Mouse (Mus musculus) spleen, adult 18-20 months (tissue): Measurements from ENCODE around the gene Ntng2.

Source experiments
- DNase-seq, 2 experiments: peaks; one replicate each; pipeline ENCODE4 v3.0.0; 2022; ENCODE audit warnings: mixed read lengths in 2 of 2

The Ntng2 gene

DNA sequence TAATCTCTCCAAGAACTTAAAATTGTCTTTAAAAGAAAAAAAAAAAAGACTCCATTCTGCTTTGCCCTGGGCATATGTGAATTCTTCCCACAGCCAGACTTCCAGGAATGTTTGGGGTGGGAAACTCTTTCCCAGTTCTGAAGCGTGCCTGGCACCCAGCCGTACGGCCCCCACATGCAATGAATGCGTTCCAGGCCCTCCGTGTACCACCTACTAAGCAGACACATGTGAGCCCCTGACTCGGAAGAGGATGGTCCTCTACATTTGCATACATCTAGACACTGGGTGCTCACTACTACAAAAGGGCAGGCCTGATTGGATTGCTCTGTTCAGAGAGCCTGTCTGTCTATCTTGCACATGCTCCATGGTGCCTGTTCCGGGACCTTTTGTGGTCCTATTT is 17.0 kb downstream of the Ntng2 start:
- no peak for DNase-seq

DNA sequence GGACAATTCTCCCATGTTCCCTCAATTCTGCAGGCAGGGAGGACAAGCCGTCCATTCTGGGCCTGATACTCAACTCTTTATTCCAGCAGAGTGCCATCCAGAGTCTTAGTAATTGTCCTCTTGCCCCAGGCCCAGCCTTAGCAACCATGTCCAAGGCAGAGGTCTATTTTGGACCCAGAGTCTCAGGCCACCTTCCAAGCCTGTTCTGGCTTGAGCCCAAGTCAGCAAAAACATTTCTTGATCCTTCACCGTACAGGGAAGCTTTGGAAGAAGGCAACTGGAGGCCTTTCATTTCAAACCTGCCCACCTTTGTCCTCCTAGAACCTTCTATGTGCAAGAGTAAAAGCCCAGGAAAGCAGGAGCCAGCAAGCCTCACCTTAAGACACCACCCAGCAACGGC is 17.8 kb downstream of the Ntng2 start:
- no peak for DNase-seq

DNA sequence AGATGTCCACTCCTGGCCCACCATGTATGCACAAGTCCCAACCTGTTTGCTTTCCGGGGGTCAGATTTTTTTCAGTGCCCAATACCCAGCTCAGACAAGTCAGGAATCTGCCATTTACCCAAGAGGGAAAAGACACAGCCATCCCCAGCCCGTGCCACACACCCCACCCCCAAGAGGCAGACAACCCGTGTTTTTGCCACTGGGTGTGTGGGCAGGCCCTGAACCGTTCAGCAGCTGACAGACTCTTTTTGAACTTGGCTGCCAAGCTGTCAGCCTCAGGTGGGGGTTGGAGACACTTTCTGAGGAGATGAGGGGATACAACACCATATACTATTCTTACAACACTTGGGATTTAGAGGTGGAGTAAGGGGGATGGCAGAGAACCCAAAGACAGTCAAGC is 18.8 kb downstream of the Ntng2 start:
- DNase-seq, result no peak

DNA sequence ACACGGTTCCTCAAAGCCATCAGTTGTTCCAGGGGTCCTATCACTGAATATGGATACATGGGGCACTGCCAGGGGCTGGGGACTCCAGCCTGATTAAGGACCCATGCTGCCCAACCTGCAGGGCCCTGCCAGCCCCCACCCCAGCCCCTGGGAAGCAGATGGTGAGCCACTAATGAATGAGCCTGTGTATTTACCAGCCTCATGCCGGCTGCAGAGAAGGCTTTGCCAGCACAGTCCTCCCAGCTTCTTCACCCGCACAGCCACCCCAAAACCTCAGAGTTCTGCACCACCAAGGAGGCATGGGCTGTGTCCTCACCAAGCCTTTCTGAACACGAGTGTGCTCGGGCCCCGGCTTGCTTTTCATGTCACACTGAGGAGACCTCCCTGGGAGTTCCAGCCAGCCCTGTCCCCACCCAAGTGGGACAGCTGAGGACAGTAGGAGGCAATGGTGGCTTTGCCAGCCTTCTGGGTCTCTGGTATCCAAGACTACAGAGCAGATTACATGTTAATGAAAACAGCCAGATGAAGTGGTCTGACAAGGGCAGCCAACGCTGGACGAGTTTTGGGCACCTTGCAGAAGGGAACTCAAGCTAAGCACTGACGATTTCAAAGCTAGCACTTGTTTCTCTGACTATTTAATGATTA is 22.5 kb downstream of the Ntng2 start:
- DNase-seq, result no peak

DNA sequence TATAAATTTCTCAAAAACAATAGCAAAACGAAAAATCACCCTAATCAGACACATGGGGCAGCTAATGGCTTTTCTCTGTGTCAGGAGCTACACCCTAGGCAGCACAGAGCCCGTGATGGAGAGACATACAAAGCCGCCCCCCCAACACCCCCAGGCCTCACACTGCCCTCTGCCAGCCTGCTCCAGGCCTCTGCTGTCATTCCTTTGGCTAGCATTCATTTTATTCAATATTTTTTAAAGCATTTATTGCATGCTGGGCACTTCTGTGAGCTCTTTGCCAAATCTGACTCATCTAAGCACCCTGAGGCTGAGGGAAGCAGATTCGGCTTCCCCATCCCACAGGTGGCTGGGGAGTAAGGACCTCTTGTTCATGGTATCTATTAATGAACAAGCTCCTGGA is 26.1 kb downstream of the Ntng2 start:
- no peak for DNase-seq

DNA sequence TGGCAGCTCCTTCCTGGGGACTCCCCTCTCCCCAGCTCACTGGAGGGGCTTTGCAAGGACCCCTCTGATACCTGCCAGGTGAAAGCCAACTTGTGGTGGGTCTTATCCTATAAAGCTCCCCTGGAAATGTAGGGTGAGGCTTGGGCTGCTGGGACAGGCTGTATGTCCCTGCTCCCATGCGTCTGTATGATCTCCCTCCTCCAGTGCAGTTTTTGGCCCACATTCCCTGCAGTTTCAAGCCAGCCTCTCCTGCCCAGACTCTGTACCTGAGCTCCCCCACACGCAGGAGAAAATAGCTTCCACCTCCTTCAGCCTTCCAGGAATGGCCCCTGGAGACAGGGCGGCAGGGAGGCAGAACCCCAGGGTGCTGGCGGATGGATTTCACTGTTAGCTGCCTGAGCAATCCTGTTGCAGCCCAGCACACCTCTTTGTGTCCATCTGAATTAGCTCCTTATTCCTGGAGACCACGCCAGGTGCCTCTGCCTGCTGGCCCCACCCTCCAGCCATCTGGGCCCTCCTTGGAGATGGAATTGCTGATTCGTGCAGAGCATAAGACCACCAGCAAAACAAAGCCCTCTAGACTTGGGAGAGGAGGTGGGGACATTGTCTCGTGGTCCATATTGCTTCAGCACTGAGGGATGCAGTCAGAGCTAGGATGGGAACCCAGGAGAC is 29.1 kb downstream of the Ntng2 start:
- DNase-seq, result no peak

DNA sequence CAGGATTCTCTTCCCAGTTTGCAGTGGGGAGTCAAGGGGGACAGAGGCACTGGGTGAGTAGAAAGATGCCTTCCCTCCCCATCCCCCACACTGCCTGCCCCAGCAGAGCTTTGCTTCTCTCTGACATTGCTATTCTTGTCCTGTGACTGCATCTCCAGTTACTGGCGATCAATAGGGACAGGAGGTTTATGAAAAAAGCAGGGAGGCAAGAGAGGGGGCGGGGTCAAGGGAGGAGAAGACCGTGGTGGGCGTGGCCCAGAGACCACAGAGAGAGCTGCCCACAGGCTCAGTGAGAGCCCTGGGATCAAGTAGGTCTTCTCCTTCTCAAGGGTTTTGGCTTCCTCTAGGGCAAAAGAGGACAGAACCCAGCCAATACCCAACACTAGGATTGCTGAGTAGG is 30.5 kb downstream of the Ntng2 start:
- DNase-seq, result no peak

DNA sequence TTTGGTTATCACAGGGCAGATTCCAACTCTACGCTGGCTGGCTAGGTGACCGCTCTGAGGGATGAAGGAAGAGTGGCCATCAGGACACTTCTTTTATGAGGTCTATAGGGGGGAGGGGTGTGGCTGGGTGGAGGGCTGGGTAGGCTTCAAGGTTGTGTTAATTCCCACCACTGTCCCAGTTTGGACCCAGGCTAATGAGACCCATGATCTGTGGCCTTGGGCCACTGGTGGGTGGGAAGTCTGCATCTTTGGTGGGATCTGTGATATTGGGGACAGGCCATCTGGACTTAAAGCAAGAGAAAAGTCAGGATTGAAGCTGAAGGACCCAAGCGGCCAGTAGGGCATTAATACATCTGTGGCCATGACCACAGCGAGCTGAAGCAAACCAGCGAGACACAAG is 34.0 kb downstream of the Ntng2 start:
- DNase-seq, result no peak

DNA sequence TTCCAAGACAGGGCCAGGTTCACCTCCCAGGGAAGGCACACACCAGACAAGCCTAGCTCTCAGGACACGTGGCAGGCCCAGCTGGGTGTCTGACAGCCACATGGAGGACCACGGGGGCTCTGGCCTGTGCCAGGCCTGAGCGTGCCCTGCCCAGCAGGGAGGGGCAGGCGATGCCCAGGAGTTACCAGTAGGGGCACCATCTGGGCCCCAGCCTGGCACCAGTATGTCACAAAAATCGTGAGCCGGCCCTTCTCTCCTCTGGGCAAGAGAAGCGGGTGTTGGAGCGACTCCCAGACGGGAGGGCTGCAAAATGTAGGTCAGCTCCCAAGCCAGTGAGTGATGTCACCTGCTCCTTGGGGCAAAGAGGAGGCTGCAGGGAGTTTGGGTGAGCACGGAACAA is 34.9 kb downstream of the Ntng2 start:
- DNase-seq, result no peak

DNA sequence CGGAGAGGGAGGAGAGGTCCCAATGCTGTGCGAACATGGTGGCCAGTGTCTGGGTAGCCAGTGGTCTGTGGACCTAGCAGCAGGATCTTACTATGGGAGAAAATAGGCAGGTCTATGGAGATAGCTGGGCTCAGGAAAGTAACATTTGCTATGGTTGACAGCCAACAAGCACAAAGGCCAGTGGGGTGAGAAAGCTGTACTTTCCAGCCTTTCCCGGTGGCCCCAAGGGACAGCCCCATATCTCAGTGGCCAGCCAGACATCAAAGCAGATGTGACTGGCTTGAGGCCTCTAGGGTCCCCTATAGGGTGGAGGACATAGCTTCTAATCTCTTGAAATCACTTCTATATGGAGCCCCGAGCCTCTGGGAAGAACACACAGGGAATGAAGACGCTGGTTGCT is 35.8 kb downstream of the Ntng2 start:
- no peak for DNase-seq

DNA sequence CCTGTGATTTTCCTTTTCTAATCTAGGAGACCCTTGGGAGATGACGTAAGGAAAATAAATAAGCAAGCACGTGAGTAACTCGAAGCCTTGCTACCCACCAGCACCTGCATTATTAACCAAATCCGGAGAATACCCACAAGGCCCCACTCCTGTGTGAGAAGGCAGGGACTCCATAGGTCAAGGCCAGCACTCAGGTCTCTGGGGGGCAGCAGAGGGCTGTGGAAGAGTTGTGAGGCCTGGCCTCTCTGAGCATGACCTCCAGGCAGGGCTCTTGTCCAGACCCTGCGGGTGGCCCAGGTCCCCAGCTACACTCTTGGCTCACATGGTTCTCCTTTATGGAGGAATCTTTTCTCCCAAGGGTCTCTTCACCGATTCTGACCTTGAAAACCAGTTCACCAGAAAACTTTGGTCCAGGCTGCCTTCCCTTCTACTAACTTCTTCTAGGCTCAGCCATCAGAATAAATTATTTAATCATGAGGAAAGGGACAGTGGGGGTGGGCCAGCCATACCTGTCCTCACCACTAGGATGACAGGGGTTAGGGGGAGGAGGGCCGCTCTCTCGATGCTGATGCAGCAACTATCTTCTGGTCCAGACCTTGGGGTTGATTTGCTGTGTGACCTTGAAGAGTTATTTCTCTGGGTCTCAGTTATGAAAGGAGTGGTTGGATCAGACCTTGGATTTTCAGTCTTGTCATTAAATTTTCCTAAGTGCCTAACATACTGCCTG is 36.4 kb downstream of the Ntng2 start:
- peak in 1 of 2 experiments; percentile 8 for DNase-seq

DNA sequence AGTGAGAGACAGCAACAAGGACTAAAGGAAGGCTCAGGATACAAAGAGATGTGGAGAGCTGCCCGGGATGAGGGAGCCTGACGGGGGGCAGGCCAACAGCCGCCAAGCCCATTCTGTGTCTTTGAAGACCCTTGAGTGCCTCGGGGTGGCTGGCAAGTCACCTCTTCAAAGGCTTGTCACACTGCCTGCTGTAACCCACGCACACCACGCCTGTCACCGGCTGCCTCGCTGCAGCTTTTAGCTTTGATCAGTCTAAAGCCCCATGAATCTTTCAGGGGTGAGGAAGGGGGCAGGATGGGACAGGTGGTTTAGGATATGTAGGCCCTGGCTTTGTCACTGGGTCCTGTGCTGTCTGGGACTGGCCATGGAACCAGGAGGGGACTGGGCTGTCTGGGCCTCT is 46.6 kb downstream of the Ntng2 start:
- DNase-seq, result no peak

DNA sequence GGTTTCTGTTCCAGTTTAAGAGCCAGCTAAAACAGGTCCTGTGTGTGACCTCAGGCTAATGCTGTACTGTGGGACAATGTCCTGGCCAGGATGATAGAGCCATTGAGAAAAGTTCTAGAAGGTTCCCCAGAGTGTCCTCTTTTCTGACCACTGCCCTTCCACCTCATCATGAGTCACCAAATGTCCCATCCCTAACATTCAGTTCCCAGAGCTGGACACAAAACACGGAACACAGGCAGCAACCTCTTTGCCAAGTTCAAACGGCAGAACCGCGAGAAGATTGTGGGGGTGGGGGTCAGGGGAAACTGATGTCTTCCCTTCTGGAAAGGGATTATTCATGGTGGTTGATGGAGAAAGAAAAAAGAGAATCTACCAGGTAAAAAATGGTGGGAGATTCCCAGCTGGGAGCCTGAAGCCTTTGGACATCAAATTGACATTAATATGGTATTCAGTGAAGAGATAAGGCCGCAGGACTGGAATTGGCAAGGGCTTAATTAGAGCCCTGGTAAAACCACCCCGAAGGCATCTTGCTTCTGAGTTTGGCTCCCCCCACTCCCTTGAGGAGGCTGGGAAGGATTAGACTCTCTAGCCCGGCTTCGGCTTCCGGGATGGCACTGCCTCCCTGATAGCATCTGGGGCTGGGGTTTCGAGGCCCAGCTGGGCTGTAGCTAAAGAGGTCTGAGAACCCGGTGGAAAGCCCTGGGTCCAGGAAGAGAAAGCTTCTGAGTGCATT is 51.4 kb downstream of the Ntng2 start:
- no peak for DNase-seq

DNA sequence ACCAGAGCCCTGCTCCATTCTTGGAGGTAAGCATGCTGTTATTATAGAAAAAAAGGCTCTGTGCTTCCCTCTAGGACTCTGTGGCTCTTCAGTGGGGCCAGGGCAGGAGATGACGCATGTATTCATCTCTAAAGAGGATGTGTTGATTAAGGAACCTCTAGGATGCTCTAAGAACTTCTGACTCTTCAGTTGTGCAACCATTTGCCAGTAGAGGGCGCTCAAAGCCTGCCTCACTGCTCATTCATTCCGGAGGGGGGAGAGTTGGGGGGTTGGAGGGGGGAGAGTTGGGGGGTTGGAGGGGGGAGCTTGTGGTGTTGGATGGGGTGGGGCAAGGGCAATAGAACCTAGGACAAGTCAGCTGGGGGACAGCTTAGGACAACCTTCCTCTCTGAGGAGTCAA is 52.9 kb downstream of the Ntng2 start:
- peak in 1 of 2 experiments; percentile 42 for DNase-seq

DNA sequence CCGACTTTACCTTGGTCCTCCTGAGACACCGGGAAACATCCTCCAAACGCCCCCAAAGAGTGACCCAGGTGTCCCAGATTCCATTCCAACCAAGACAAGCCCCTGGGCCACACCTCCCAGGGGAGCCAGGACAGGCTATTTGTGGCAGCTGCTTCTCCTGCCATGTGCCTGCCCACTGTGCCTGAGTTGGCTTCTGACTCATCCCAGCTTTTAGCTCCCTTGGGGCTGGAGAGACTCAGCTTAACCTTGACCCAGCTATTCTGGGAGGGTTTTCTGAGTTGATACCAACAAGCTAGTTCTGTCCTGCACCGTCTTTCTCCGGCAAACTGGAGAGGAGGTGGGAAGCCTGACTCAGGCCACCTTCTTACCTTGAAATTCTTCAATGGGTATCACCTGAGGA is 54.4 kb downstream of the Ntng2 start:
- DNase-seq, result no peak

DNA sequence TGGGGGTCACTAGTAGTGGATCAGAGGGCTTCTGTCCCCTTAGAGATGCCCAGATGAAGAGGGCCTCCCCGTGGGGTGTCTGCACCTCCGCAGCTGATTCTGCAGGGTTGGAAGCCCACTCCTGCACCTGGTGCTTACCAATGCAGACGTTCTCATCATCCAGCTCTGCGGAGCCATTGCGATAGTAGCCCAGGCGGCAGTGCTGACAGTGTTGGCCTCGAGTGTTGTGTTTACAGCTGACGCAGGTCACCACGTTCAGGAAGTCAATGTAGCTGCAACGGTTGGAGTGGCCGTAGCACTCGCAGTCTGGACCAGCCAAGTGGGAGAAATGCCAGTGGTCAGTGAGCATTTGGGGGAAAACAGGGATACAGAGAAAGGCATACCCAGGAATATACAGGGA is 56.0 kb downstream of the Ntng2 start:
- no peak for DNase-seq

DNA sequence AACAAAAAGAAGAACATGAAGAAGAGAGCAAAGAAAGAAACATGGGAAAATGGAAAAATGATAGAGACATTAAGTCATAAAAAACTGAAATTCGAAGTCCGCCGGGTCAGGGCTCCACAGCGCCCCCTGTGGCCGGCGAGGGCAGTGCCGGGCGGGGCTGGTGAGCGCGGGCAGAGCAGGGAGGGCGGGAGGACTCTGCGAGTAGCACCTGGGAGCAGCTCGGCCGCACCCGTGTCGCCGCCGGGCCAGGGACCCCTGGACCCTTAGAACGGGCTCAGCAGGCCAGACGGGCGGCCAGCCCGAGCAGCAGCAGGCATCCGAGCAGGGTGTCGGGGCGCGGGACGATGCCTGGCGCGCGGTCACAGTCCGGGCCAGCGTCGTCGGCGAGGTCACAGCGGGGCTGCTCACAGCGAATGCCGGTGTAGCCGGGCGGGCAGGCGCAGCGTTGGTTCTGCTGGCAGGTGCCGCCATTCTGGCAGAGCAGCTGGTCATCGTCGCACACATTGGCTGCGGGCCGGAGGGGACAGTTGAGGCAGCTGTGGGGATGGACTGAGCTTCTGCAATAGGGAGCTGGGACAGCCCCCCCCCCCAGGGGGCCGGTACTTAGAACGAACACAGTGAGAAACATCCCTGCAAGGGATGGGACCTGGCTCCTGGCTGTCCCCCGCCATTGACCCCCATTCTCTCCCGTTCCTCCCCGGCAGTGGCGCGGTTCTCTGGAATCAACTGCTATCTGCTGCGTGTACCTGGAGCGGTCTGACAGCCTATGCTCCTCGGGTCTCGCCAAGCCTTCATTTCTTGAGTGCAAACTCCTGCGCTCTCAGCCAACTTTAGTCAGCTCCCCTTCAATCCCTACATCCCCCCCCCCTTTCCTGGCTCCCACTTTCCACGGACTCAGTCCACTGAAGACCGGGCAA is 58.0 kb downstream of the Ntng2 start:
- DNase-seq, result peak; percentile 52 to 84

DNA sequence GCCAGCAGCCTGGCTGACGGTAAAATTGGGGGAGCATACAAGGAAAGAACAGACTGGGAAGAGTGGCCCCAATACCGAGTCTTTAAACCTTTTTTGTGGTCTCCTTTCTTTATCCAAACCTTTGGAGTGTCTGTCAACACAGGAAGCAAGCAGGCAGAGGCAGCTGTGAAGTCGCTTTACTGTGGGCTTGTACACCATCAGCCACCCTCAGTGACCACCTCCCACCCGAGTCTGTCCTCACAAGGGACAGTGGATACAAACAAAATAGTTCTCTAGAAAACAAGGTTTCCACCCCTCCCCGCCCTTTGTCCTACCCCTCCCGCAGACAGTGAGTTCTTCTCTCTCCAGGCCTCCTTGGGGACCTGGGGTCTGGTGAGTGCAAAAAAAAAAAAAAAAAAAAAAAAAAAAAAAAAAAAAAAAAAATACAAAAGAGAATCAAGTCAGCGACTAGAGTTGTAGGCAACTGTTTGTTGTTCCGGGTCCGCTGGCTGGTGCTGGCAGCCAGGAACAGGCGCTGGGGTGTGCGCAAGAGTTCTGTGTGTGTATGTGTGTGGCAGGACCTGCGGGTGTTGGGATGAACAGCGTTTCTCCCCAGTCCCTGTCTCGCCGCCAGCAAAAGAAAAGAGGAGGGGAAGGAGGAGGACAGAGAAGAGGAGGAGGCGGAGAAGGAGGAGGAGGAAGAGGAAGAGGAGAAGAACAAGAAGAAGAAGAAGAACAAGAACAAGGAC is 58.8 kb downstream of the Ntng2 start:
- no peak for DNase-seq

DNA sequence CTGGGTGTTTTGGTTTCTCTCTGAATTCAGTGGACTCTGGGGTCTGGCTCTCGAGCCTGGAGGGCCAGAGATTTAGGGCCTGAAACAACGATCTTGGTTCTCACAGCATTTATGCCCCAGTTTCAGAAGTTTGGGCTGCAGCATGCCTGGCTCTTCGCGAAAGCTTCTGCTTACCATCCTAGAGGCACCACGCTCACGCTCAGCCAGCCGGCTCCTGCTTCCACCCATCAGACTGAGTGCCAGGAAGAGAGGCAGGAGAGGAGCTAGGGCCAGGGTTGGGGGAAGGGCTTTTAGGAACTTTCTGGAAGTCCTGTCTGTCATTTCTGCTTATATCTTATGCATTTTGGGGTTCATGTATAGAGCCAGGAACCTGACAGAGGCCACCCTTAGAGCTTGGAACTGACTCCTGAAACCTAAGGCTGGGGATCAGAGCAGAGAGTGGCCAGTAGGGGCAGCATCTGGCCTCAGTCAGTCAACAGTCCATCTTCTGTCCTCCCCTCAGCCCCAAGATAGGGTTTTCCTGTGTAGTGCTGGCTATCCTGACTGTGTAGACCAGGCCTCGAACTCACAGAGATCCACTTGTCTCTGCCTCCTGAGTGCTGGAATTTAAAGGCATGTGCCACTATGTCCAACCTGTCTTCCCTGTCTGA is 60.1 kb downstream of the Ntng2 start:
- DNase-seq, result no peak

DNA sequence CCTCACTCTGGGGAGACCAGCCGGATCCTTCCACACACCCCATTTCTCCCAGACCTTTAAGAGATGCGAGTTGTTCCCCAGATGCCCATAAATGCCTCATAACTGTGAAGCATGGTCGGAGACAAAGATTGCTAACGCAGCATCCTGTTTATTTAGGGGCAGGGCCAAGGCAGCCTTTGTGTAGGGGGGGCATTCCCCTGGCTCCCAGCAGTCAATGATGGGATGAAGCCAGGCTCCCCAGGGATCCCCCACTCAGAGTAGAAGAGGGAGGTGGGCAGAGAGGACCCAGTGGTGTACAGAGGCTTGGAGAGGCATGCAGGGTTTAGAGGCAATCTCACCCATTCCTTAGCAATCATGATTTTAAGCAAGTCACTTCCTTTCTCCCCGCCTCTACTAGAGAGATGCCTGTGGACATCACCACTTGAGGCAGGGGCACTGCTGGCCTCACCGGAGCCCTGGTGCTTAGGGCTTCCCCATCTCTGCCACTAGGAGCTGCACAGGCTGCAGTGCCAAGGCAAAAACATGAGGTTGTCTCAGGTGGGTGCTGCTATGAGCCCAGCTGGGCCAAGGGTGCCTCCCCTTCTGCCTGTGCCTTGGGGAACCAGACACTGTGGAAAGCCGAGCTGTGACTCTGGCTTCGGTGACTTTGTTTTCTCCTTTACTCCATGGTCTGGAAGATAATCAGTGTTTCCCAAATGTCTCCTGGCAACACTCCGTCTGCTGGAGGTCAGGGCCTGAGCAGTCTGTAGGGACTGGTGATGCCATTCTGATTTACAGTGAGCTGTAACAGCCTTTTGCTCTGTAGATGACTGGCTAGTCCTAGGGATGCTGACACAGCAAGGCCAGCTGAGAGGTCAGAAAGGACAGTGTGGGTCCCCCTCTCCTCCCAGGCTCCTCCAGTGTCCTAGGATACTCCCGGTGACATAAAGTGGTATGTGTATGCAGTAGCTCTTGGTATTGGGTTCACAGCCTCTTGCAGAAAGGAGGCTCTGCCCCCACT is 61.3 kb downstream of the Ntng2 start:
- DNase-seq, result no peak
